Mouse (Mus musculus): ENCODE measurements around the gene Gm13090.
A peak's percentile ranks its signal among the peaks of the same experiment; 100 is the strongest.

The Gm13090 gene

GRCm38 (mm10) chr4:151089270-151089669 is at the start of gene Gm13090:
Gene Gm13090 (plus strand): TSS chr4:151089570.
- no peak for DNase-seq (ENCODE audit: low spot score in 2 of 2)

- DNase-seq (ENCODE audit: low spot score in 2 of 2) = peak; percentile 47 to 71
These were observed 47.9 kb upstream of the Gm13090 start for GRCm38 (mm10) chr4:151041506-151041905.

- no peak for DNase-seq (ENCODE audit: low spot score in 2 of 2)
These were observed 46.1 kb upstream of the Gm13090 start for GRCm38 (mm10) chr4:151043281-151043680.

- DNase-seq (ENCODE audit: low spot score in 2 of 2) = peak; percentile 98
These were observed 45.1 kb upstream of the Gm13090 start, which contains the start of gene Per3 for GRCm38 (mm10) chr4:151044037-151044943. Gene Per3 (minus strand): TSS chr4:151044665.

GRCm38 (mm10) chr4:151044944-151045570 is 44.3 kb upstream of the Gm13090 start:
- DNase-seq (ENCODE audit: low spot score in 2 of 2) = no peak

GRCm38 (mm10) chr4:151046524-151046923 is 42.8 kb upstream of the Gm13090 start:
- DNase-seq (ENCODE audit: low spot score in 2 of 2) = no peak

- DNase-seq (ENCODE audit: low spot score in 2 of 2) = no peak
These were observed 38.2 kb upstream of the Gm13090 start for GRCm38 (mm10) chr4:151051162-151051561.

- peak; percentile 99 for DNase-seq (ENCODE audit: low spot score in 2 of 2)
These were observed 31.7 kb upstream of the Gm13090 start, which contains the start of gene Vamp3 for GRCm38 (mm10) chr4:151057347-151058321. Gene Vamp3 (minus strand): TSS chr4:151057963.

GRCm38 (mm10) chr4:151058634-151059033 is 30.7 kb upstream of the Gm13090 start:
- DNase-seq (ENCODE audit: low spot score in 2 of 2) = no peak

GRCm38 (mm10) chr4:151059566-151059965 is 29.8 kb upstream of the Gm13090 start:
- no peak for DNase-seq (ENCODE audit: low spot score in 2 of 2)

GRCm38 (mm10) chr4:151068751-151069150 is 20.6 kb upstream of the Gm13090 start:
- DNase-seq (ENCODE audit: low spot score in 2 of 2) = no peak

- DNase-seq (ENCODE audit: low spot score in 2 of 2) = no peak
These were observed 18.4 kb upstream of the Gm13090 start for GRCm38 (mm10) chr4:151070962-151071361.

- peak; percentile 80 to 86 for DNase-seq (ENCODE audit: low spot score in 2 of 2)
These were observed 16.1 kb upstream of the Gm13090 start for GRCm38 (mm10) chr4:151073108-151073744.

- DNase-seq (ENCODE audit: low spot score in 2 of 2) = no peak
These were observed 14.6 kb upstream of the Gm13090 start for GRCm38 (mm10) chr4:151074817-151075216.

GRCm38 (mm10) chr4:151081355-151081754 is 8.0 kb upstream of the Gm13090 start:
- no peak for DNase-seq (ENCODE audit: low spot score in 2 of 2)

GRCm38 (mm10) chr4:151081977-151082376 is 7.4 kb upstream of the Gm13090 start:
- DNase-seq (ENCODE audit: low spot score in 2 of 2) = no peak

GRCm38 (mm10) chr4:151083027-151083426 is 6.3 kb upstream of the Gm13090 start:
- DNase-seq (ENCODE audit: low spot score in 2 of 2) = no peak

- no peak for DNase-seq (ENCODE audit: low spot score in 2 of 2)
These were observed 2.0 kb upstream of the Gm13090 start for GRCm38 (mm10) chr4:151087358-151087757.

- DNase-seq (ENCODE audit: low spot score in 2 of 2) = peak in 1 of 2 experiments; percentile 60
These were observed 551 bp upstream of the Gm13090 start for GRCm38 (mm10) chr4:151088819-151089218.

GRCm38 (mm10) chr4:151095207-151095606 is 5.8 kb downstream of the Gm13090 start:
- DNase-seq (ENCODE audit: low spot score in 2 of 2) = peak in 1 of 2 experiments; percentile 60
